Mouse (Mus musculus): ENCODE data around the gene Akap7.

DNA sequence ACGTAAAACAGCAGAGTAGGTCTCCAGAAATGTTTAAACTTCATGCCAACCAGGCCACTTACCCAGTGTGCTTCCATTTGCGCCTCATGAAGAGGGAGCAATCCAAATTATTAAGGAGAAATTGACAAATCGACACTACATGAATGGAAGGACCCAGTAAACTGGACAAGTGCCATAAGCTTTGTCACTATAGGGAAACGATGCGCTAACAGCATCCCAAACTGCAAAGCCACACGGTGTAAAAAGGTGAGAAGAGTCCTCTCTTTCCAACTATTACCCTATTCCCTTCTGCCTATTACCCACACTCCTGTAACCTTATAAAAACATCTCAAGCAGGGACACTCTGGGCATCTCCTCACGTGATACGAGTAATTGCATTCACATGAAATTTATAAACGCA is 11.8 kb downstream of the Akap7 start:
- TF ChIP-seq CTCF (IDR thresholded peaks at IDR 0.05; ENCODE audit: low read depth), result no peak
- no peak for TF ChIP-seq EP300 (IDR thresholded peaks at IDR 0.05; ENCODE audit: low read depth)

Data from heart, postnatal 0 days (tissue).